Mouse (Mus musculus) myocyte (in vitro differentiated cells): Measurements from ENCODE around the gene Dab1.

Experiments used
- CEBPB ChIP-seq: IDR thresholded peaks from 2 replicates; pipeline ENCODE4 v1.6.1; 2011; ENCODE audit warnings: mild to moderate bottlenecking, moderate library complexity; ENCODE audit not compliant: poor library complexity, insufficient read depth, severe bottlenecking
- E2F4 ChIP-seq: IDR thresholded peaks from one replicate; pipeline ENCODE4 v1.6.1; 2011; ENCODE audit warnings: mild to moderate bottlenecking, control low read depth, moderate library complexity; ENCODE audit not compliant: insufficient read depth
- MAX ChIP-seq: IDR thresholded peaks from one replicate; pipeline ENCODE4 v1.6.1; 2011; ENCODE audit warnings: low read depth, mild to moderate bottlenecking, control low read depth
- MYOD1 ChIP-seq, 3 experiments: IDR thresholded peaks; one replicate each; pipeline ENCODE4 v1.6.1; 2011; ENCODE audit warnings: control low read depth in 2 of 3, low read depth in 2 of 3, mild to moderate bottlenecking in 2 of 3, moderate library complexity in 1 of 3; ENCODE audit not compliant: insufficient read length in 2 of 3, control insufficient read depth in 1 of 3
- POLR2A ChIP-seq: IDR thresholded peaks from one replicate; pipeline ENCODE4 v1.6.1; 2011; ENCODE audit warnings: low read depth, mild to moderate bottlenecking, control low read depth, moderate library complexity; ENCODE audit not compliant: insufficient read length
- TCF3 ChIP-seq: IDR thresholded peaks from one replicate; pipeline ENCODE4 v1.6.1; 2011; ENCODE audit warnings: low read depth, control low read depth; ENCODE audit not compliant: insufficient read length
- USF1 ChIP-seq: IDR thresholded peaks from one replicate; pipeline ENCODE4 v1.6.1; 2011; ENCODE audit warnings: low read depth, mild to moderate bottlenecking, control low read depth, moderate library complexity

DNA sequence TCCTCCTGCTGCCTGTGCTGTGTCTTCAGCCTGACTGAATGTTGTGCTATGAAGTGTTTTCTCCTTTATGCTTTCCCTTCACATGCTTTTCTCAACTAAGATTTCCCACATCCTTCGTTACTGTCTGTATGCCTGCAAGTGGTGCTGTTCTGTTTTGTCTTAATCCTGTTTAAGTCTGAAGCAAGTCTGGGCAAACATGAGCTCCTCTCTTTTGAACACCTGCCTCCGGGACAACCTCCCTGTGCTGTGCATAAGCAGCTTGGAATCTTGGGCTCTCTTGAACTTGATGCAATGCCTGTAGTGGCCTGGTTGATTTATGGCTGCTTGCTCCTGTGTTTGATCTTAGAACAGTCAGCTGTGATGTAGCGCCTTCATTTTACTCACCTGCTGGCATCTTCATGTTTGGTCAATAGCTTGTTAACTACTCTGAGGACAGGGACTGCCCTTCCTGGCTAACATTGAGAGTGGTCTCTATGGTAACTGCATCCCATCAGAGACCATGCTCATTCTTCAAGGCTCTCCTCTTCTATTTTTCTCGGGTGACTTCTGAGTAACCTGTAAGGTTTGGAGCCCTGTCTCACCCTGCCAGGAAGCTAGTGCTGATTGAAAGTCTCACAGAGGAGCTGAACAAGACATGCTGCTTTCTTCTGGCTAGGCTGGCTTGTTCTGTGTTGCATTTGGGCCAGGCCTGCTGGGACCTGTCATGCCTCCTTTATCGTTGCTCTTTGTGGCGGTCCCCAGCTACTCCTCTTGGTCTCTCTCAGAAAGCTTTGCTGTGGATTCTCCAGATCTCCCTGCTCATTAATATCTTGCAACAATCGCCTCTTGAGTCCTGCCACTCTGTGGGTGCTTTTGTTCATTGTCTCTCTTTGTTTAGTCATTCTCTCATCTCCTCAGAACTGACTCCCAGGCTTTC is 342.2 kb downstream of the Dab1 start:
- TF ChIP-seq E2F4 (no peak), POLR2A (no peak), CEBPB (no peak), MYOD1 (IDR thresholded peaks at IDR 0.05; ENCODE audit: control insufficient read depth in 1 of 3, insufficient read length in 2 of 3, low read depth in 2 of 3) (no peak), TCF3 (no peak), MAX (no peak), USF1 (no peak)
